21 mouse cellular contexts compared by ENCODE assay signal in genomic region chr16:61990397-61991070, GRCm38 (mm10).
DNase-seq lines count a peak whose midpoint lies in the region; ATAC-seq and TF ChIP-seq lines count a peak whose summit lies in the region.
"Had no signal": no experiment of that assay in that cellular context is flagged by ENCODE, and none has a peak within 500 bp of the region (broad histone marks: within the 10 kb centered on the region; RNA-seq: fewer than 3 reads in every experiment).

No protein-coding gene starts in this region.

- no peak overlapping the region for H3K9ac ChIP-seq in forebrain, embryonic 14.5 days (ENCODE audit: low read length)
- no peak overlapping the region for H3K9ac ChIP-seq in hindbrain, embryonic 11.5 days (ENCODE audit: low read depth, low read length)
- no peak overlapping the region for H3K9ac ChIP-seq in intestine, postnatal 0 days (ENCODE audit: low read depth, low read length)
- H3K9ac ChIP-seq: liver, postnatal 0 days; neural tube, embryonic 12.5 days; stomach, embryonic 15.5 days had no signal

- H3K4me1 ChIP-seq in forebrain, embryonic 14.5 days (ENCODE audit: control insufficient read depth, insufficient read depth, low read length), result peaks cover 3% of the 10 kb centered on the region
- H3K4me1 ChIP-seq in forebrain, embryonic 10.5 days, result peaks cover 9% of the 10 kb centered on the region; the same call in 1 of the 2 replicates
- H3K4me1 ChIP-seq in hindbrain, embryonic 11.5 days (replicated peaks; ENCODE audit: control insufficient read depth, insufficient read depth, low read length), result no peaks in the 10 kb centered on the region
- H3K4me1 ChIP-seq in midbrain, embryonic 10.5 days, result peaks cover 16% of the 10 kb centered on the region
- no peaks in the 10 kb centered on the region for H3K4me1 ChIP-seq in intestine, postnatal 0 days (replicated peaks; ENCODE audit: control insufficient read depth, insufficient read depth, low read length)
- H3K4me1 ChIP-seq: heart, embryonic 10.5 days; neural tube, embryonic 12.5 days; stomach, embryonic 15.5 days had no signal

- no peaks in the 10 kb centered on the region for H3K27me3 ChIP-seq in forebrain, embryonic 14.5 days (replicated peaks; ENCODE audit: control insufficient read depth, insufficient read depth, low read length)
- H3K27me3 ChIP-seq in forebrain, embryonic 10.5 days (ENCODE audit: poor library complexity, severe bottlenecking), result no peaks in the 10 kb centered on the region
- no peaks in the 10 kb centered on the region for H3K27me3 ChIP-seq in hindbrain, embryonic 11.5 days (ENCODE audit: control insufficient read depth, insufficient read depth, low read length)
- no peaks in the 10 kb centered on the region for H3K27me3 ChIP-seq in midbrain, embryonic 10.5 days (ENCODE audit: low read depth, poor library complexity, severe bottlenecking)
- H3K27me3 ChIP-seq in intestine, postnatal 0 days (replicated peaks; ENCODE audit: control insufficient read depth, insufficient read depth, low read length), result no peaks in the 10 kb centered on the region
- H3K27me3 ChIP-seq: neural tube, embryonic 12.5 days; stomach, embryonic 15.5 days had no signal

- H3K4me2 ChIP-seq in forebrain, embryonic 14.5 days (ENCODE audit: low read length), result no peak overlapping the region
- no peak overlapping the region for H3K4me2 ChIP-seq in hindbrain, embryonic 11.5 days (replicated peaks; ENCODE audit: low read depth, low read length)
- H3K4me2 ChIP-seq in intestine, postnatal 0 days (replicated peaks; ENCODE audit: low read depth), result no peak overlapping the region
- H3K4me2 ChIP-seq: neural tube, embryonic 12.5 days; stomach, embryonic 15.5 days had no signal

- H3K36me3 ChIP-seq in forebrain, embryonic 14.5 days (ENCODE audit: control insufficient read depth, insufficient read depth, low read length), result no peaks in the 10 kb centered on the region
- no peaks in the 10 kb centered on the region for H3K36me3 ChIP-seq in forebrain, embryonic 10.5 days (replicated peaks)
- no peaks in the 10 kb centered on the region for H3K36me3 ChIP-seq in hindbrain, embryonic 11.5 days (ENCODE audit: control insufficient read depth, insufficient read depth, low read length)
- no peaks in the 10 kb centered on the region for H3K36me3 ChIP-seq in midbrain, embryonic 10.5 days
- no peaks in the 10 kb centered on the region for H3K36me3 ChIP-seq in intestine, postnatal 0 days (ENCODE audit: control insufficient read depth, insufficient read depth)
- H3K36me3 ChIP-seq: heart, embryonic 10.5 days; neural tube, embryonic 12.5 days; stomach, embryonic 15.5 days had no signal

- peak; percentile 29 for DNase-seq in forebrain, embryonic 14.5 days (ENCODE audit: low spot score)
- DNase-seq in forebrain, embryonic 10.5 days (ENCODE audit: extremely low spot score, low spot score), result no peak
- DNase-seq in hindbrain, embryonic 11.5 days (ENCODE audit: low spot score), result peak; percentile 25
- no peak for DNase-seq in midbrain, embryonic 10.5 days (ENCODE audit: low spot score)
- DNase-seq in retina, embryonic 14.5 days (ENCODE audit: low spot score), result peak; percentile 9
- DNase-seq in cerebellum, adult 11 months, result no peak
- DNase-seq in thymus, postnatal 0 days (ENCODE audit: low spot score), result no peak
- DNase-seq: adrenal gland, adult 2 months; cerebellum, adult 8-10 months; gastrocnemius, postnatal 25 days; heart, postnatal 10 days; kidney, adult 9 months; liver; liver, postnatal 0 days; lung, postnatal 36 days; spleen, adult 18-20 months had no signal

- TF ChIP-seq CTCF in intestine, postnatal 0 days (IDR thresholded peaks at IDR 0.05; ENCODE audit: low read depth), result no peak

- no peaks in the 10 kb centered on the region for H3K9me3 ChIP-seq in forebrain, embryonic 14.5 days (replicated peaks; ENCODE audit: control insufficient read depth, low read length)
- no peaks in the 10 kb centered on the region for H3K9me3 ChIP-seq in forebrain, embryonic 10.5 days
- no peaks in the 10 kb centered on the region for H3K9me3 ChIP-seq in hindbrain, embryonic 11.5 days (ENCODE audit: control insufficient read depth, low read length)
- H3K9me3 ChIP-seq in midbrain, embryonic 10.5 days (replicated peaks), result no peaks in the 10 kb centered on the region
- H3K9me3 ChIP-seq in intestine, postnatal 0 days (ENCODE audit: control insufficient read depth), result no peaks in the 10 kb centered on the region
- H3K9me3 ChIP-seq: heart, embryonic 10.5 days; neural tube, embryonic 12.5 days; stomach, embryonic 15.5 days had no signal

- no peak overlapping the region for H3K27ac ChIP-seq in forebrain, embryonic 14.5 days (ENCODE audit: low read depth, low read length)
- no peak overlapping the region for H3K27ac ChIP-seq in forebrain, embryonic 10.5 days
- H3K27ac ChIP-seq in hindbrain, embryonic 11.5 days (ENCODE audit: low read depth, low read length), result 0 out of 2 replicates have a peak overlapping the region, but pooled peaks have one; percentile 51
- 0 out of 2 replicates have a peak overlapping the region, but pooled peaks have one; percentile 38 for H3K27ac ChIP-seq in midbrain, embryonic 10.5 days (replicated peaks)
- H3K27ac ChIP-seq in intestine, postnatal 0 days (ENCODE audit: low read depth, low read length), result no peak overlapping the region
- H3K27ac ChIP-seq: heart, embryonic 10.5 days; neural tube, embryonic 12.5 days; stomach, embryonic 15.5 days had no signal

- H3K4me3 ChIP-seq in forebrain, embryonic 14.5 days (ENCODE audit: low read depth, low read length), result no peak overlapping the region
- no peak overlapping the region for H3K4me3 ChIP-seq in forebrain, embryonic 10.5 days
- H3K4me3 ChIP-seq in hindbrain, embryonic 11.5 days (ENCODE audit: low read depth, low read length), result no peak overlapping the region
- H3K4me3 ChIP-seq in midbrain, embryonic 10.5 days, result no peak overlapping the region
- no peak overlapping the region for H3K4me3 ChIP-seq in intestine, postnatal 0 days (ENCODE audit: low read depth, low read length)
- H3K4me3 ChIP-seq: heart, embryonic 10.5 days; neural tube, embryonic 12.5 days; stomach, embryonic 15.5 days had no signal

- ATAC-seq in forebrain, embryonic 14.5 days, result peak; percentile 52
- peak; percentile 88 for ATAC-seq in hindbrain, embryonic 11.5 days (ENCODE audit: low FRiP score)
- no peak for ATAC-seq in intestine, postnatal 0 days
- ATAC-seq: inflammation-experienced regulatory T-cells, adult 6 months; liver, postnatal 0 days had no signal

- WGBS in forebrain, embryonic 14.5 days, result 0% methylated on average over 1 of the region's 1 CpGs
- WGBS in forebrain, embryonic 10.5 days, result 25% methylated on average over 1 of the region's 1 CpGs
- WGBS in hindbrain, embryonic 11.5 days, result 6% methylated on average over 1 of the region's 1 CpGs
- WGBS in midbrain, embryonic 10.5 days, result 23% methylated on average over 1 of the region's 1 CpGs
- WGBS in intestine, postnatal 0 days, result 14% methylated on average over 1 of the region's 1 CpGs

Comparison
In these comparisons a context has a peak if more than half of its experiments do, and no peak if none do; other contexts are left out.
1. DNase-seq: peak in forebrain, embryonic 14.5 days (single experiment), hindbrain, embryonic 11.5 days (single experiment) and retina, embryonic 14.5 days (single experiment); none in forebrain, embryonic 10.5 days (single experiment), midbrain, embryonic 10.5 days (single experiment), cerebellum, adult 11 months (single experiment) and thymus, postnatal 0 days (single experiment).
2. H3K27ac ChIP-seq: peak in hindbrain, embryonic 11.5 days (single experiment) and midbrain, embryonic 10.5 days (single experiment); none in forebrain, embryonic 14.5 days (single experiment), forebrain, embryonic 10.5 days (single experiment) and intestine, postnatal 0 days (single experiment).